Mouse (Mus musculus): ENCODE measurements around the gene Cpn2.

Gene Cpn2

DNA sequence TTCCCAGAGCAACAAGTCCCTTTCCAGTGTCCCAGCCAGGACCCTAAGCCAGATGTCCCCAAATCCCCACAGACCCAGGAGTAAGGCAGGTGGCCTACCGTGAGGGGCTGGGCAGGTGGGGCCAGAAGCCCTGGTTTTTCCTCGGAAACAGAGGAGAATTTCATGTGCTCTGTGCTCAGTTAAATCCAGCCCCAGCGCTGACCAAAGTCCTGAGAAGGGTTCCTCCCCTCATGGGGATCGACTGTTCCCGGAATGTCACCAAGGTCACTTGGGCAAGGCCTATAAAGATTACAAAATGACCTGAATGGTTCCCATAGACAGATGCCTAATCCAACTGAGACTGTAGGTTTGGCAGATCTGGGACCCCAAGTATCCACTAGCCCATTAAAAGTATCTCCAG lies at the start of gene Cpn2:
Cpn2 (minus strand) TSS at position 141 of the 400 bp plus-strand sequence.
- no peak for DNase-seq (ENCODE audit: low spot score in 2 of 2)

- no peak for DNase-seq (ENCODE audit: low spot score in 2 of 2)
Measured at GRCm38 (mm10) chr16:30314236-30314635, 46.9 kb upstream of the Cpn2 start.

GRCm38 (mm10) chr16:30310647-30311046 lies 43.3 kb upstream of the Cpn2 start, which contains the start of gene Gp5:
Gene Gp5 (minus strand): TSS chr16:30310779.
- no peak for DNase-seq (ENCODE audit: low spot score in 2 of 2)

GRCm38 (mm10) chr16:30310171-30310515 lies 42.8 kb upstream of the Cpn2 start:
- DNase-seq (ENCODE audit: low spot score in 2 of 2) = no peak

DNA sequence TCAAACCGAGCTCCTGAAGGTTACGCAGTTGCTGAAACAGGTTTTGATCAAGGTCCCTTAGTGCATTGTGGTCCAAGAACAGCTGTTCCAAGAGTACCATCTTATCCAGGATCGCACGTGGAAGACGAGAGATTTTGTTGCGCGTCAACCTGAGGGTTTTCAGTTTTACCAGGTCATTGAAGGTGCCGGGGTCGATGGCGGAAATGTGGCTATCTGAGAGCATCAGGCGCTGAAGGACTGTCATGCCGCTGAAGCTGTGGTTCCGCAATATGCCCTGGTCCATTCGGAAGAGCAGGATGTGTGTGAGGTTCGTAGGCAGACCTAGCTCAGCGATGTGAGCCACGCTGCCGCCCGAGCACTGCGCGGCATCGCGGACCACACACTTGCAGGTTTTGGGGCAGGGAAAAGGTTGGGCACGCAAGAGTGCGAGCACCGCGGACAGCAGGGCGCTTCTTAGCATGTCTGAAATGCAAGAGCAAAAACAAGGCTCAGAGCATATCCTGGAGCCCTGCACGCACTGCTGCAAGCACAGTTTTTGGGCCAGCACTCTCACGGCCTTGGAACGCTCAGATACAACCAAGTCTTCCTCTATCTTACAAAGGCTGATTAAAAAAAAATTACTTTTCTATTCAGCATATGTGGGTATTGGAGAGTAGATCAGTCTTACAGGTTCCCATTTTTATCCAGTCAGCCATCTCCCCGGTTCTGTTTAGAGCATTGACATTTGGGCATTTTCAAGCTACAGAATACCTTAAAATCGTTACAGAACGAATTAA lies 42.3 kb upstream of the Cpn2 start:
- peak in 1 of 2 experiments; percentile 35 for DNase-seq (ENCODE audit: low spot score in 2 of 2)

DNA sequence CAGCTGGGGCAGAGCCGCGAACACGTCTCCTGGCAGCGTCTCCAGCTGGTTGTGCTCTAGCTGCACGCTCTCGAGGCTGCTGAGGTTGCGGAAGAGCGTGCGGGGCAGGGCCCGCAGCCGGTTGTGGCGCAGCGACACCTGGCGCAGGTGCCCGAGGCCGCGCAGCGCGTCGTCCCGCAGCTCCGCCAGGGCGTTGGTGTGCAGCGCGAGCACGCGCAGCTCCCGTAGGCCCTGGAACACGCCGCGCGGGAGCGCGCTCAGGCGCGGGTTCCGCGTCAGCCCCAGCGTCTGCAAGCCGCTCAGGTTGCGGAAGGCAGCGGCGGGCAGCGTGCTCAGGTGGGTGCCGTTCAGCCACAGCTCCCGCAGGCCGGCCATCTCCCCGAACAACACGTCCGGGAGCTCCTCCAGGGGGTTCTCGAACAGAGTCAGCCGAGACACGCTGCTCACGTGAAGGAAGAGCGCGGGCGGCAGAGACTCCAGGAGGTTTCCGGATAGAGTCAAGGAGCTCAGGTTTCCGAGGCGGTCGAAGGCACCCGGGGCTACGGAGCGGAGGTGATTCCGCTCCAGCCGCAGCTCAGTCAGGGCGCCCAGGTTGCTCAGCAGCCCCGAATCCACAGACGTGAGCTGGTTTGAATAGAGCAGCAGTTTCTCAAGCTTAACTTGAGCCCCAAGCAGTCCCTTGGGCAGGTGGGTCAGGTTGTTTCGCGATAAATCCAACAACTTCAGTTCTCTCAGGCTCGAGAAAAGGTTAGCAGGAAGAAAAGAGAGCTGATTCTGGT lies 41.5 kb upstream of the Cpn2 start:
- peak; percentile 19 to 50 for DNase-seq (ENCODE audit: low spot score in 2 of 2)

- DNase-seq (ENCODE audit: low spot score in 2 of 2) = no peak
Measured at GRCm38 (mm10) chr16:30307961-30308615, 40.8 kb upstream of the Cpn2 start.

GRCm38 (mm10) chr16:30307306-30307705 lies 40.0 kb upstream of the Cpn2 start:
- no peak for DNase-seq (ENCODE audit: low spot score in 2 of 2)

DNA sequence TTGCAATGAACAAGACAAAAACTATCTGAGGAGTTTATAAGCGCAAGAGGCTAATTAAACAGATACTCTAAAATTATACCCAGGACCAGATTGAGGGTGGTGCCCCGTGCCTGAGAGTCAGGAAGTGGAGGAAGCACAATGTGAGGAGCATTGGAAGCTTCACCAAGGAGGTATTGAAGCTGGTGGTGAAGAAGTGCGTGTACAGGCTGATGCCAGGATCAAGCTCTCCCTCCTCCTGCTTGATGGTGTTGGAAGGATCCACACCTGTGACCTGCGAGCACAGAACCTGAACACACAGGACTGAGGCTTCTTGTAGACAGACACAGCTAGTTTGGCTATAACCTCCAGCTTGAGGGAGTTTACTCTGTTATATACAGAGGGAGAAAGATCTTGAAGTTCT lies 38.8 kb upstream of the Cpn2 start:
- no peak for DNase-seq (ENCODE audit: low spot score in 2 of 2)

GRCm38 (mm10) chr16:30304236-30304635 lies 36.9 kb upstream of the Cpn2 start:
- DNase-seq (ENCODE audit: low spot score in 2 of 2) = no peak

GRCm38 (mm10) chr16:30303411-30303810 lies 36.1 kb upstream of the Cpn2 start:
- no peak for DNase-seq (ENCODE audit: low spot score in 2 of 2)

- DNase-seq (ENCODE audit: low spot score in 2 of 2) = no peak
Measured at GRCm38 (mm10) chr16:30302686-30303085, 35.4 kb upstream of the Cpn2 start.

- DNase-seq (ENCODE audit: low spot score in 2 of 2) = no peak
Measured at GRCm38 (mm10) chr16:30299711-30300277, 32.5 kb upstream of the Cpn2 start.

- DNase-seq (ENCODE audit: low spot score in 2 of 2) = no peak
Measured at GRCm38 (mm10) chr16:30297450-30297849, 30.2 kb upstream of the Cpn2 start.

DNA sequence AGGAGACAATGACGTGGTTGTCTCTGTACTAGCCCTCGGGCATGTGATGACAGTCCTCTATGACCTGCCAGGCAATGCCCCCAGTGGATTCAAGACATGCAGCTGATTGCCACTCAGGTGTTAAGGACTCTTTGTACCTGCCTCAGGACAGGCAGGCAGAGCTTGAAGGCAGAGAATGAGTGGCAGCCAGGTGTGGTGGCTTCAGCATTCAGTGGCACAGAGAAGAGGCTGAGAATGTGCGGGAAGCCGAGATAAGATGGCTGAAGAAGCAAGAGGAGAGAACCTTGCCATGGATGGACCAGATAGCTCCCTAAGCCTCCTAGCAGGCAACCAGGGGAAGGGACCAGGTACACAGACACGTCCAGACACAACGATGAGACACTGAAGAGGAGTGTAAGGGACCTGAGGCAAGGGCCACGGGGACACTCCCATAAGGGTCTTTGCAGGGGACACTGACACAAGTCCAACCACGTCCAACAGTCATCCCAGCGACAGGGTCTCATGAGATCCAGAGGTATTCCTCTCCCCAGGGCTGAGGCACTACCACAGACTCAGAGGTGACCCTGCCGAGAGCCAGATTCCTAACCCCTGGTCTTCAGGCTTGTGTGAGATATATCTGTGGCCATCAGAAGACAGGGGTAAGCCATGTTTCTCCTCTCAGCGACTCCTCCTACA lies 29.4 kb upstream of the Cpn2 start:
- DNase-seq (ENCODE audit: low spot score in 2 of 2) = no peak

DNA sequence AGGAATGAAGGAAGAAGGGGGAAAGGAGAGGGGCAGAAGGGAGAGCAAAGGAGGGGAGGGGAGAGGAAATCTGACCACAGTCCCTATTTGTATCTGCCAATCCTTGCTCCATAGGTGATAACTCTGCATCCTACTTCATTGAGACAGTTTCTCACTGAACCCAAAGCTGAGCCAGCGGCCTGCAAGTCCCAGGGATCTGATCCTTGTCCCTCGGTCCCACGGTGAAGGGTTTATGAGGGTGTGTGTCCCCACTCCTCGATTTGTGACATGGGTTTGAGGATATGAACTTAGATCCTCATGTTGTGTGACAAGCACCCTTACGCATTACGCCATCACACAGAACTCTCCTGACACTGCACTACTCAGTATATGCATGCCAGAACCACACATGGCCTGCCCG lies 27.8 kb upstream of the Cpn2 start:
- no peak for DNase-seq (ENCODE audit: low spot score in 2 of 2)

GRCm38 (mm10) chr16:30290436-30290835 lies 23.1 kb upstream of the Cpn2 start:
- DNase-seq (ENCODE audit: low spot score in 2 of 2) = no peak

DNA sequence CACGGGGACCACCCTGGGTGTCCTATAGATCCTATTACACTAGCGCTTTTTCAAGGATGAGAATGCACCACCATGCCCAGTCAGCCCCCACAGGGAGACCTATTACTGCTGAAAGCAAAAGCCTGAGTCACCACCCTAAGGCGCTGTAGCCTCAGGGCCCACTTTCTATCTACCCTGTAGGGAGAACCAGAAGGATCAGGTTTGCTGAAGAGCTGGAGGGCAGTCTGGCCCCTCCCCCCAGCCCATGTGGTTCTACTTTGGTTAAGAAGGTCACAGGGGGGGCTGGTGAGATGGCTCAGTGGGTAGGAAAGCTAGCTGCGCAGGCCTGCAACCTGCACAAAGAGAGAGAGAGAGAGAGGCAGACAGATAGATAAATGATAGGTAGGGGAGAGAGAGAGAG lies 18.4 kb upstream of the Cpn2 start:
- DNase-seq (ENCODE audit: low spot score in 2 of 2) = no peak

DNA sequence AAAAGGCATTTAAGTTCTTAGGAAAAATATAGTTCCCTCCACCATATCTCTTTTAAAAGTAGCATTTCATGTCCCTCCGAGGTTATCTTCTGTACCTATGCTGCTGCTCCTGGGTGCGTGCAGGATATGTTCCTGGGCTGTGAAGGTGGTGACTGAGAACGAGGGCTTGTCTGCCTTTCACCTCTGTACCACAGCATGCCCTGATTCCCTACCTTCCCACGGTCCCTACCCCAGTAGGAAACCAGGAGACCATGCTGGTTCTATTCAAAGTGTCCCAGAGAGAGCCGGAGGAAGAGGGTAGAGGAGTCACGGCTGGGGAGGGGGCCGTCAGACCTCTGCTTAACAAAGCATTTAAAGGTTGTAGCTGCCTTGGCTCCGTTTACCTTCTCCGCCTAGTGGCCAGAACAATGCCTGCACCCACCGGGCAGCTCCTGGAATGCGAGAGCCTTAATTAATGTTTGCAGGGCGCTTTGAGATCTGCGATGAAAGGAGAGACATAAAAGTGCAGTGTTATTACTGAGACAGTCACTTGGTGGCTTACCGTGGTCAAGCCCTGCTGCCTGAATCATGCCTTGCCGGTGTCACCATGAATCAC lies 16.5 kb upstream of the Cpn2 start:
- DNase-seq (ENCODE audit: low spot score in 2 of 2) = peak in 1 of 2 experiments; percentile 37

GRCm38 (mm10) chr16:30282844-30283495 lies 15.7 kb upstream of the Cpn2 start, which contains the start of gene Lrrc15:
Gene Lrrc15 (minus strand): TSS chr16:30283256.
- no peak for DNase-seq (ENCODE audit: low spot score in 2 of 2)

All from urinary bladder, adult 18-20 months (tissue).